Mouse (Mus musculus): ENCODE measurements around the gene Nfkbie. TPM values are rescaled to one million over a fixed set of nuclear protein-coding genes. Genes with fewer than 3 reads are reported as not detected.
A peak's percentile ranks its signal among the peaks of the same experiment; 100 is the strongest.

The Nfkbie gene
- polyA plus RNA-seq, 1 experiment from 2014 or later: 6.8 TPM

DNA sequence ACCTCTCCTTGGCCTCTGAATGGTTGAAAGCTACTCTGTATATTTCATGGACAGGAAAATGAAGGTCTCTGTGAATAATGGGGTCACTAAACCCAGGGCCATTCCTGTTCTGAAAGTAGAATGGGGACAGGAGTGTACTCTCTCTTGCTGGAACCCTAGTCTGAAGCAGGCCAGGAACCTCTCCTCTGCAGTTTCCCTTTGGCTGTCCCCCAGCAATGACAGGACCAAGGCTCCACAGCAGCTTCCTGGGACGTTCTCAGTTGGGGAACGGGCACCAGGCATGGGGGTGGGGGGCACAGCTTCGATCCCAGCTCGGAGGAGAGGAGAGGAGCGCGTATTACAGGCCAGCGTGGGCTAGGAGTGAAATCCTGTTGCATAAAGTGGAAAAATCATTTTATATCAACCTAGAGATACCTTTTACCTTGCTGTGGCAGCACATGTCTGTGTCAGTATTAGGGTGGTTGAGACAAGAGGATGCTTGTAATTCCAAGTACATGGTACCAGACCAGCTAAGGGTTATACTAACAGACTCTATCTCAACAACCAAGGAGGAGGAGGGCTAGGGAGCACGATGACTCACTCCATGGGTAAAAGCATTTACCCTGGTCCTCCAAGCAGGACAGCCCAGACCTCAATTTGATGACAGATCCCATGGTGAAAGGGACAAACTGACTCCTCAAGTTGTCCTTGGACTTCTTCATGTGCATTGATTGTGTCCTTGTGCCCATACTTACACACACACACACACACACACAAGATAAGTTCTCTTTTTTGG lies 19.8 kb downstream of the Nfkbie start:
- Histone ChIP-seq H3K4me3 (no peak overlapping the region), H3K9ac (replicated peaks) (peak overlapping the region; percentile 99; the same call in 1 of the 2 replicates), H3K27me3 (no peaks in the 10 kb centered on the region), H3K27ac (replicated peaks) (peak overlapping the region; percentile 95; the same call in 1 of the 2 replicates), H3K4me1 (peaks cover 25% of the 10 kb centered on the region), H3K4me2 (replicated peaks) (no peak overlapping the region), H3K36me3 (peaks cover 15% of the 10 kb centered on the region), H3K9me3 (no peaks in the 10 kb centered on the region)
- ATAC-seq (ENCODE audit: low FRiP score, low read depth): no peak
- 94% methylated on average over 8 of the region's 8 CpGs for whole genome bisulfite sequencing

DNA sequence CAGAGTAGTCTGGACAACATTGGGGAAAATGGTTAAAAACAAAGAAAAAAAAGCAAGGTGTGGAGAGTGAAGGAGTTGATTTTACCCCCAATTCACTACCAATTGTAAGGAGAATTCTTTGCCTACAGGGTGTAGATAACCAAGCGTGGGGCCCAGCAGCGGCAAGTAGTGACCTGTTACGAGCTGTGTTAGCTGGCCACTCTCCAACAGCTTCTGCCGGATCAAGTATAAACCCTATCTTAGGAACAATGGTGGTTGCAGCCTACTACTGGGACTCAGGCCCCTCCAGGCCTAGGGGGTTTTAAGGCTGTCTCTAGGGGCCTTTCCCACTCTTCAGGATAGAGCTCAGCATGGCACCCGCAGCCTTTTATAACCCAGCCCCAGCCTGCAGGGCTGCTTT lies 22.7 kb downstream of the Nfkbie start:
- no peak overlapping the region for H3K9ac ChIP-seq (replicated peaks)
- no peak for ATAC-seq (ENCODE audit: low FRiP score, low read depth)
- no peak overlapping the region for H3K27ac ChIP-seq (replicated peaks)
- H3K4me2 ChIP-seq (replicated peaks): no peak overlapping the region
- no peaks in the 10 kb centered on the region for H3K36me3 ChIP-seq
- H3K9me3 ChIP-seq: no peaks in the 10 kb centered on the region
- 70% methylated on average over 5 of the region's 5 CpGs for WGBS
- no peaks in the 10 kb centered on the region for H3K27me3 ChIP-seq
- H3K4me1 ChIP-seq: peaks cover 17% of the 10 kb centered on the region
- H3K4me3 ChIP-seq: no peak overlapping the region

- ATAC-seq (ENCODE audit: low FRiP score, low read depth): no peak
These were observed 23.3 kb downstream of the Nfkbie start for GRCm38 (mm10) chr17:45578843-45579242.

GRCm38 (mm10) chr17:45579554-45579953 lies 24.1 kb downstream of the Nfkbie start:
- H3K4me1 ChIP-seq: peaks cover 17% of the 10 kb centered on the region
- 0 out of 2 replicates have a peak overlapping the region, but pooled peaks have one; percentile 15 for H3K9ac ChIP-seq (replicated peaks)
- H3K27me3 ChIP-seq: no peaks in the 10 kb centered on the region
- WGBS: 93% methylated on average over 4 of the region's 4 CpGs
- ATAC-seq (ENCODE audit: low FRiP score, low read depth): no peak
- no peaks in the 10 kb centered on the region for H3K9me3 ChIP-seq
- no peak overlapping the region for H3K27ac ChIP-seq (replicated peaks)
- no peak overlapping the region for H3K4me2 ChIP-seq (replicated peaks)
- H3K36me3 ChIP-seq: no peaks in the 10 kb centered on the region
- no peak overlapping the region for H3K4me3 ChIP-seq

More at GRCm38 (mm10) chr17:45578843-45579242, 23.3 kb downstream of the Nfkbie start:
- 65% methylated on average over 7 of the region's 7 CpGs for WGBS
- H3K27me3 ChIP-seq: no peaks in the 10 kb centered on the region
- H3K9me3 ChIP-seq: no peaks in the 10 kb centered on the region
- no peak overlapping the region for H3K9ac ChIP-seq (replicated peaks)
- no peak overlapping the region for H3K4me2 ChIP-seq (replicated peaks)
- H3K4me1 ChIP-seq: peaks cover 17% of the 10 kb centered on the region
- H3K36me3 ChIP-seq: no peaks in the 10 kb centered on the region
- no peak overlapping the region for H3K27ac ChIP-seq (replicated peaks)
- H3K4me3 ChIP-seq: no peak overlapping the region

DNA sequence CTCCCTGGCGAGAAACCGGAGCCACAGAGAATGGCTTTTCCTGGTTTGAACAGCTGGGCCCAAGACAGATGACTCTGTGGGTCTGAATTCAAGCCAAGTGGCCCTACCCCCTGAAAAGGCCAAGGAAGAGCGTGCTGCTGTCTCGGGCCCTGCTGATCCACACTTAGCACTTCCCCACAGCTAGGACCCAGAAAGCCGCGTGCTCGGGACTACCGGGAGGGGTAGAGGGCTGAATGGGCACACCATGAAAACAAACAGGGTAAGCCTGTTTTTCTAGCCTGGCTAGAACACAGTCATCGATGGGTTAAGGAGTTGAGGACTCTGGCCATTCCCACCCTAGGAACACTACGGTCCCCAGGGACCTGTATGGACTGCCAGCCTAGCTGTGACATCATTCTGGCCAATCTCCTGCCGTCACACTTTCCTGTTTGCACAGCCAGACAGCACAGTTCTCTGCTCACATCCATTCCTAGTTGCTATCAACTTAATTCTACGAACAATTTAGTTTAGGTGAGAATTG lies 25.5 kb downstream of the Nfkbie start:
- H3K4me1 ChIP-seq: peaks cover 20% of the 10 kb centered on the region
- H3K9ac ChIP-seq (replicated peaks): no peak overlapping the region
- no peak for ATAC-seq (ENCODE audit: low FRiP score, low read depth)
- no peaks in the 10 kb centered on the region for H3K9me3 ChIP-seq
- H3K4me3 ChIP-seq: no peak overlapping the region
- H3K27me3 ChIP-seq: no peaks in the 10 kb centered on the region
- H3K36me3 ChIP-seq: no peaks in the 10 kb centered on the region
- H3K4me2 ChIP-seq (replicated peaks): no peak overlapping the region
- no peak overlapping the region for H3K27ac ChIP-seq (replicated peaks)
- WGBS: 44% methylated on average over 12 of the region's 12 CpGs

GRCm38 (mm10) chr17:45581567-45581983 lies 26.1 kb downstream of the Nfkbie start:
- no peak overlapping the region for H3K27ac ChIP-seq (replicated peaks)
- no peak overlapping the region for H3K4me2 ChIP-seq (replicated peaks)
- ATAC-seq (ENCODE audit: low FRiP score, low read depth): no peak
- no peak overlapping the region for H3K4me3 ChIP-seq
- no peaks in the 10 kb centered on the region for H3K36me3 ChIP-seq
- no peak overlapping the region for H3K9ac ChIP-seq (replicated peaks)
- H3K9me3 ChIP-seq: no peaks in the 10 kb centered on the region
- 17% methylated on average over 2 of the region's 2 CpGs for WGBS
- peaks cover 20% of the 10 kb centered on the region for H3K4me1 ChIP-seq
- H3K27me3 ChIP-seq: no peaks in the 10 kb centered on the region

- Histone ChIP-seq H3K4me2 (replicated peaks) (no peak overlapping the region), H3K27me3 (no peaks in the 10 kb centered on the region), H3K9me3 (no peaks in the 10 kb centered on the region), H3K27ac (replicated peaks) (no peak overlapping the region), H3K9ac (replicated peaks) (no peak overlapping the region), H3K4me1 (peaks cover 20% of the 10 kb centered on the region), H3K36me3 (0 out of 2 replicates have a peak, but pooled peaks cover 4% of the 10 kb centered on the region), H3K4me3 (no peak overlapping the region)
- ATAC-seq (ENCODE audit: low FRiP score, low read depth): no peak
- 96% methylated on average over 6 of the region's 6 CpGs for WGBS
These were observed 26.7 kb downstream of the Nfkbie start for GRCm38 (mm10) chr17:45582188-45582587.

- 72% methylated on average over 6 of the region's 6 CpGs for WGBS
- no peak overlapping the region for H3K27ac ChIP-seq (replicated peaks)
- H3K4me3 ChIP-seq: no peak overlapping the region
- H3K4me1 ChIP-seq: peaks cover 20% of the 10 kb centered on the region
- H3K27me3 ChIP-seq: no peaks in the 10 kb centered on the region
- 0 out of 2 replicates have a peak, but pooled peaks cover 5% of the 10 kb centered on the region for H3K36me3 ChIP-seq
- no peak for ATAC-seq (ENCODE audit: low FRiP score, low read depth)
- no peak overlapping the region for H3K9ac ChIP-seq (replicated peaks)
- H3K4me2 ChIP-seq (replicated peaks): no peak overlapping the region
- H3K9me3 ChIP-seq: no peaks in the 10 kb centered on the region
These were observed 27.3 kb downstream of the Nfkbie start for GRCm38 (mm10) chr17:45582715-45583355.

DNA sequence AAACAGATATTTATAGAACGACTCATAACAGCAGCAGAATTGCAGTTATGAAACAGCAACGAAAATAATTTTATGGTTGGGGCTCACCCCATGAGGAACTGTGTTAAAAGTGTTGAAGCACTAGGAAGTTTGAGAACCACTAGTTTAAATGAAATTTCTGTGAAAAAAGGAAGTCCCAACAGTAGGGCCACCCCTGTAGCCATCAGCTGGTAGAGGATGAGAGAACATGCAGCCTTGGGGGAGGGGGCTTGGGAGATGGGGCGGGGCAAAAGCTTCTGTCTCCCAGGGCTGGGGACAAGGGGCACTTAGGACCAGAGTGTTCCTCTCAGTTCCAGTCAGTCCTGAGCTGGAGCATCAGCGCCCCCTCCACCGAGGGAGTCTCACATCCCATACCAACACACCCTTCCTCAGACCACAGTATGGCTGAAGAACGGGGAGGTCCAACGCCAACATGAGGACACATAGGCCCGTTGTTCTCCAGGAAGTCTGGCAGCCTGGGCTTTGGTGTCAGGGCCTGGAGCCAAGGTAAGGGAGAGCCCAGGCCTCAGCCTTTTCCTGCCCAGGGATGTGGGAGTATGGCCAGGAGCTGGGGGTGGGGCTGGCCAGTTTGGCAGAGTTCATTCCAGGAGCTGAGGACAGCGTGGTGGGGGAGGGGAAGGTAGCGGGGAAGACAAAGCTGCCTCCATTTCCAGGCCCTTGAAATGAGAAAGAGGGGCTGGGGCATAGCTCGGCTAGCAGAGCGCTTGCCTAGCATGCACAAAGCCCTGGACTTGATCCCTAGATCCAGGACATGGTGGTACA lies 28.8 kb downstream of the Nfkbie start:
- peak overlapping the region; percentile 69 for H3K27ac ChIP-seq (replicated peaks)
- WGBS: 39% methylated on average over 12 of the region's 12 CpGs

DNA sequence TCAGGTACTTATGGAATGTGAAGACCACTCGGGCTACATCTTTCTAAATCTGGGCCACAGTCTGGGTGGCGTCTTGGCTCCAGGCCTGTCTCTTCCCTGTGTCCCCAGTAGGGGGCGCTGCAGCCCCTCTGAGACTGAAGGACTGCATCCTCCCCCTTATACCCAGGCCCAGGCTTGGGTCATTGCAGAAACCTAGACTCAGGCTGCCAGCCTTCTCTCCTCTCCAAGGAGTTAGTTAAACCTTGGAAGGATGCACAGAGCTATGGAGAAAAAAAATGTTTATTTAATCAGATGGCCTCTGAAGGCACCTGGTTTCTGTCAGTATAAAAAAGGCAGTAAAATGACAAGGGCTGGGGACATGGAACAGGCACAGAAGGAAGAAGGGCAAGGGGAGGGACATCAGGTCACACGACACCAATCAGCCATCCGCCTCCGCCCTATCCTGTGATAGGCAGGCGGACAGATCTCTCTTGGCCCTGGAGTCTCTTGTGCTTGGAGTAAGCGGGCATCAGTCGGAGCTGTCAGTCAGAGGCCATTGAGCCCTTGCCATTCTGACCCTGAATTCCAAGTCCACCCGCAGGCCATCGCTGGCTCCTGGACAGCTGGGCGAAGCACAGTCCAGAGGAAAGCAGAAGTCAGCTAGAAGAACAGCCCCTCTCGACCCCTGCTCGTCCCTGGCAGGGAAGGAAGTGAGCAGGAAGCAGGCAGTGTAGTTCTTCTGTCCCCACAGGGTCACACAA lies 29.6 kb downstream of the Nfkbie start:
- peak overlapping the region; percentile 69 for H3K27ac ChIP-seq (replicated peaks)
- no peak overlapping the region for H3K4me3 ChIP-seq
- H3K9ac ChIP-seq (replicated peaks): no peak overlapping the region
- WGBS: 15% methylated on average over 14 of the region's 14 CpGs
- H3K4me2 ChIP-seq (replicated peaks): no peak overlapping the region
- H3K36me3 ChIP-seq: 0 out of 2 replicates have a peak, but pooled peaks cover 5% of the 10 kb centered on the region
- no peaks in the 10 kb centered on the region for H3K27me3 ChIP-seq
- peak; percentile 66 for ATAC-seq (ENCODE audit: low FRiP score, low read depth)
- H3K4me1 ChIP-seq: peaks cover 20% of the 10 kb centered on the region
- H3K9me3 ChIP-seq: no peaks in the 10 kb centered on the region

More for the DNA sequence above, 28.8 kb downstream of the Nfkbie start:
- peak; percentile 10; the same call in 1 of the 2 replicates for ATAC-seq (ENCODE audit: low FRiP score, low read depth)
- Histone ChIP-seq H3K4me1 (peaks cover 20% of the 10 kb centered on the region), H3K9me3 (no peaks in the 10 kb centered on the region), H3K4me3 (no peak overlapping the region), H3K9ac (replicated peaks) (peak overlapping the region; percentile 34; the same call in 1 of the 2 replicates), H3K27me3 (no peaks in the 10 kb centered on the region), H3K36me3 (0 out of 2 replicates have a peak, but pooled peaks cover 5% of the 10 kb centered on the region), H3K4me2 (replicated peaks) (no peak overlapping the region; the same call in 1 of the 2 replicates)
